Comparison of ENCODE assay signal across 1 mouse cellular context in genomic region chr4:63562742-63563141, GRCm38 (mm10).
TF ChIP-seq lines count a peak whose summit lies in the region.

No protein-coding gene starts in this region.

TF ChIP-seq in CH12.LX, 34 proteins besides CTCF, POLR2A, EP300 and RAD21:
- TF ChIP-seq SMC3 (IDR thresholded peaks at IDR 0.05; ENCODE audit: low read depth, low read length) (peak; percentile 64), IRF4 (IDR thresholded peaks at IDR 0.05; ENCODE audit: low read depth, low read length) (no peak), RCOR1 (conservative IDR thresholded peaks at IDR 0.05; ENCODE audit: low read depth, low read length) (no peak), GABPA (IDR thresholded peaks at IDR 0.05; ENCODE audit: insufficient replicate concordance, low read depth, low read length) (no peak), NRF1 (IDR thresholded peaks at IDR 0.05; ENCODE audit: low read depth, low read length) (no peak), TBP (conservative IDR thresholded peaks at IDR 0.05; ENCODE audit: low read depth, low read length) (no peak), MEF2A (IDR thresholded peaks at IDR 0.05; ENCODE audit: borderline replicate concordance, low read depth, low read length) (no peak), NELFE (IDR thresholded peaks at IDR 0.05; ENCODE audit: low read depth, low read length) (no peak), USF1 (IDR thresholded peaks at IDR 0.05; ENCODE audit: low read depth, low read length) (no peak)
